Mouse (Mus musculus): ENCODE results near the gene Gdnf. TPM values are rescaled to one million over a fixed set of nuclear protein-coding genes. Genes with fewer than 3 reads are reported as not detected.

Gdnf gene
- polyA plus RNA-seq, 1 experiment = not detected

GRCm38 (mm10) chr15:7813531-7814370, 3.1 kb downstream of the Gdnf start:
- WGBS = 4% methylated on average over 45 of the region's 45 CpGs
- Histone ChIP-seq H3K27ac (ENCODE audit: control insufficient read depth, insufficient read depth, low read depth, low read length, poor library complexity) (no peak overlapping the region), H3K4me3 (replicated peaks; ENCODE audit: control insufficient read depth, low read depth, low read length) (no peak overlapping the region), H3K4me1 (ENCODE audit: control insufficient read depth, insufficient read depth, low read length) (no peaks in the 10 kb centered on the region)
- no peak for TF ChIP-seq CTCF (IDR thresholded peaks at IDR 0.05; ENCODE audit: control insufficient read depth, insufficient read depth, low read length)

- Histone ChIP-seq H3K4me3 (replicated peaks; ENCODE audit: control insufficient read depth, low read depth, low read length) (no peak overlapping the region), H3K4me1 (ENCODE audit: control insufficient read depth, insufficient read depth, low read length) (no peaks in the 10 kb centered on the region), H3K27ac (ENCODE audit: control insufficient read depth, insufficient read depth, low read depth, low read length, poor library complexity) (no peak overlapping the region)
- 11% methylated on average over 7 of the region's 7 CpGs for WGBS
- no peak for TF ChIP-seq CTCF (IDR thresholded peaks at IDR 0.05; ENCODE audit: control insufficient read depth, insufficient read depth, low read length)
- TF ChIP-seq POLR2A (IDR thresholded peaks at IDR 0.05; ENCODE audit: borderline replicate concordance, control insufficient read depth, low read depth, low read length) = no peak
Observed at GRCm38 (mm10) chr15:7814371-7814680, 3.7 kb downstream of the Gdnf start.

DNA sequence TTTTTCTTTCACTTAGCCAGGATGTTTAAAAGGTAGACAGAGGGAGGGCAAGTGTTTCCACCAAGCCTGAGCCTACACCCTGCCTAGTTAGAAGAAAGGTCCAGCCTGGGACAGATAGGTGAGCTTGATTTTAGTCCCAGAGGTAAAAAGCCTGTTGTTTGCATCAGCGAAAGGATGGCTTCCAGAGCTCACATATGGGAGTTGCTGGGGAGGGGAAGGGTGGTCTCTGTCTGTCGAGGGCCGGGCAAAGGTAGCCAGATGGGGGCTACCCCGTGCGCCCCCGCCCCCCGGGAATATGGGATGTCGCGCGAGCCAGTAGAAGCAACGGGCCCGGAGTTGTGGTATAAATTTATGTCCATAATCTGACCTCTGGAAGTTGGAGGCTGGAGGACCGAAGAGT, 4.3 kb downstream of the Gdnf start:
- Histone ChIP-seq H3K27ac (ENCODE audit: control insufficient read depth, insufficient read depth, low read depth, low read length, poor library complexity) (no peak overlapping the region), H3K4me1 (ENCODE audit: control insufficient read depth, insufficient read depth, low read length) (no peaks in the 10 kb centered on the region), H3K4me3 (replicated peaks; ENCODE audit: control insufficient read depth, low read depth, low read length) (no peak overlapping the region)
- TF ChIP-seq POLR2A (IDR thresholded peaks at IDR 0.05; ENCODE audit: borderline replicate concordance, control insufficient read depth, low read depth, low read length) (no peak), CTCF (IDR thresholded peaks at IDR 0.05; ENCODE audit: control insufficient read depth, insufficient read depth, low read length) (no peak)
- WGBS = 5% methylated on average over 13 of the region's 13 CpGs

- Histone ChIP-seq H3K27ac (ENCODE audit: control insufficient read depth, insufficient read depth, low read depth, low read length, poor library complexity) (no peak overlapping the region; the same call in 1 of the 2 replicates), H3K4me3 (replicated peaks; ENCODE audit: control insufficient read depth, low read depth, low read length) (no peak overlapping the region), H3K4me1 (ENCODE audit: control insufficient read depth, insufficient read depth, low read length) (no peaks in the 10 kb centered on the region)
- TF ChIP-seq POLR2A (IDR thresholded peaks at IDR 0.05; ENCODE audit: borderline replicate concordance, control insufficient read depth, low read depth, low read length) = no peak
- TF ChIP-seq CTCF (IDR thresholded peaks at IDR 0.05; ENCODE audit: control insufficient read depth, insufficient read depth, low read length) = no peak
- WGBS = 3% methylated on average over 34 of the region's 36 CpGs
Observed at GRCm38 (mm10) chr15:7815521-7815944, 4.9 kb downstream of the Gdnf start.

- WGBS = 71% methylated on average over 6 of the region's 6 CpGs
- TF ChIP-seq CTCF (IDR thresholded peaks at IDR 0.05; ENCODE audit: control insufficient read depth, insufficient read depth, low read length) = no peak
- no peak for TF ChIP-seq POLR2A (IDR thresholded peaks at IDR 0.05; ENCODE audit: borderline replicate concordance, control insufficient read depth, low read depth, low read length)
- Histone ChIP-seq H3K4me3 (replicated peaks; ENCODE audit: control insufficient read depth, low read depth, low read length) (no peak overlapping the region), H3K27ac (ENCODE audit: control insufficient read depth, insufficient read depth, low read depth, low read length, poor library complexity) (no peak overlapping the region), H3K4me1 (ENCODE audit: control insufficient read depth, insufficient read depth, low read length) (no peaks in the 10 kb centered on the region)
Observed at GRCm38 (mm10) chr15:7823886-7824285, 13.2 kb downstream of the Gdnf start.

GRCm38 (mm10) chr15:7825530-7825929, 14.9 kb downstream of the Gdnf start:
- 54% methylated on average over 6 of the region's 6 CpGs for WGBS
- no peaks in the 10 kb centered on the region for H3K4me1 ChIP-seq (ENCODE audit: control insufficient read depth, insufficient read depth, low read length)
- no peak overlapping the region for H3K4me3 ChIP-seq (replicated peaks; ENCODE audit: control insufficient read depth, low read depth, low read length)
- TF ChIP-seq CTCF (IDR thresholded peaks at IDR 0.05; ENCODE audit: control insufficient read depth, insufficient read depth, low read length) (no peak), POLR2A (IDR thresholded peaks at IDR 0.05; ENCODE audit: borderline replicate concordance, control insufficient read depth, low read depth, low read length) (no peak)
- H3K27ac ChIP-seq (ENCODE audit: control insufficient read depth, insufficient read depth, low read depth, low read length, poor library complexity) = no peak overlapping the region

GRCm38 (mm10) chr15:7835404-7835803, 24.8 kb downstream of the Gdnf start:
- 33% methylated on average over 9 of the region's 9 CpGs for WGBS
- no peak overlapping the region for H3K27ac ChIP-seq (ENCODE audit: control insufficient read depth, insufficient read depth, low read depth, low read length, poor library complexity)
- no peak overlapping the region for H3K4me3 ChIP-seq (replicated peaks; ENCODE audit: control insufficient read depth, low read depth, low read length)
- TF ChIP-seq POLR2A (IDR thresholded peaks at IDR 0.05; ENCODE audit: borderline replicate concordance, control insufficient read depth, low read depth, low read length) (no peak), CTCF (IDR thresholded peaks at IDR 0.05; ENCODE audit: control insufficient read depth, insufficient read depth, low read length) (no peak)
- no peaks in the 10 kb centered on the region for H3K4me1 ChIP-seq (ENCODE audit: control insufficient read depth, insufficient read depth, low read length)

- H3K27ac ChIP-seq (ENCODE audit: control insufficient read depth, insufficient read depth, low read depth, low read length, poor library complexity) = no peak overlapping the region
- no peak for TF ChIP-seq POLR2A (IDR thresholded peaks at IDR 0.05; ENCODE audit: borderline replicate concordance, control insufficient read depth, low read depth, low read length)
- WGBS = 73% methylated on average over 8 of the region's 8 CpGs
- H3K4me1 ChIP-seq (ENCODE audit: control insufficient read depth, insufficient read depth, low read length) = no peaks in the 10 kb centered on the region
- H3K4me3 ChIP-seq (replicated peaks; ENCODE audit: control insufficient read depth, low read depth, low read length) = no peak overlapping the region
Observed at GRCm38 (mm10) chr15:7838060-7838920, 27.6 kb downstream of the Gdnf start.
